Mouse (Mus musculus) embryonic facial prominence, embryonic 11.5 days (tissue): ENCODE measurements around the gene Scn8a. TPM values are rescaled to one million over a fixed set of nuclear protein-coding genes. Genes with fewer than 3 reads are reported as not detected.
A peak's percentile ranks its signal among the peaks of the same experiment; 100 is the strongest.

Experiments used
- ATAC-seq: fragments of 200-750 bp; cut with Nextera tagmentation; replicated peaks from 2 replicates; pipeline ENCODE4 v1.8.0; 2017; ENCODE audit warnings: low read depth; ENCODE audit not compliant: insufficient number of reproducible peaks, low FRiP score, low TSS enrichment
- DNase-seq: peaks from one replicate; pipeline ENCODE4 v3.0.0-alpha.2; 2015; ENCODE audit warnings: low spot score
- H3K27ac ChIP-seq: fragments of 300-500 bp; sonication (generic); replicated peaks from 2 replicates; pipeline ENCODE4 v1.5.1; 2014; ENCODE audit warnings: mild to moderate bottlenecking, low read depth, low read length, control low read depth
- H3K27me3 ChIP-seq: fragments of 300-500 bp; sonication (generic); 2 replicates; pipeline ENCODE4 v1.6.1; 2014; ENCODE audit warnings: mild to moderate bottlenecking, low read length, moderate library complexity, mixed read lengths; ENCODE audit not compliant: control insufficient read depth, insufficient read depth
- H3K36me3 ChIP-seq: fragments of 300-500 bp; sonication (generic); replicated peaks from 2 replicates; pipeline ENCODE4 v1.6.1; 2014; ENCODE audit warnings: low read depth, mild to moderate bottlenecking, low read length, moderate library complexity, mixed read lengths; ENCODE audit not compliant: control insufficient read depth, insufficient read depth
- H3K4me1 ChIP-seq: fragments of 300-500 bp; sonication (generic); 2 replicates; pipeline ENCODE4 v1.6.1; 2014; ENCODE audit warnings: low read length, mixed read lengths; ENCODE audit not compliant: control insufficient read depth, insufficient read depth
- H3K4me2 ChIP-seq: fragments of 300-500 bp; sonication (generic); 2 replicates; pipeline ENCODE4 v1.6.1; 2014; ENCODE audit warnings: low read depth, mild to moderate bottlenecking, control low read depth, low read length, moderate library complexity
- H3K4me3 ChIP-seq: fragments of 300-500 bp; sonication (generic); 2 replicates; pipeline ENCODE4 v1.5.1; 2014; ENCODE audit warnings: low read depth, low read length, control low read depth
- H3K9ac ChIP-seq: fragments of 300-500 bp; sonication (generic); replicated peaks from 2 replicates; pipeline ENCODE4 v1.6.1; 2014; ENCODE audit warnings: mild to moderate bottlenecking, control low read depth, low read length
- H3K9me3 ChIP-seq: fragments of 300-500 bp; sonication (generic); replicated peaks from 2 replicates; pipeline ENCODE4 v1.6.1; 2016; ENCODE audit warnings: mild to moderate bottlenecking, low read length, inconsistent platforms, mixed read lengths; ENCODE audit not compliant: control insufficient read depth
- WGBS: fragments of 180-500 bp; shearing (Covaris S2); extraction: QIAGEN DNeasy Blood & Tissue Kit; methylation state at CpG from one replicate; pipeline ENCODE4 v1.1.7; 2014; 5-methylcytosine and 5-hydroxymethylcytosine counted together
- polyA plus RNA-seq: library from polyadenylated mRNA; unstranded; fragments of >200 nt; fragmentation: Nextera tagmentation; extraction: Ambion mirVana; gene quantifications from 2 replicates; pipeline ENCODE4 v1.2.1, GENCODE M21; 2014

The Scn8a gene
- polyA plus RNA-seq, 1 experiment from 2014 or later = 8.2 TPM

DNA sequence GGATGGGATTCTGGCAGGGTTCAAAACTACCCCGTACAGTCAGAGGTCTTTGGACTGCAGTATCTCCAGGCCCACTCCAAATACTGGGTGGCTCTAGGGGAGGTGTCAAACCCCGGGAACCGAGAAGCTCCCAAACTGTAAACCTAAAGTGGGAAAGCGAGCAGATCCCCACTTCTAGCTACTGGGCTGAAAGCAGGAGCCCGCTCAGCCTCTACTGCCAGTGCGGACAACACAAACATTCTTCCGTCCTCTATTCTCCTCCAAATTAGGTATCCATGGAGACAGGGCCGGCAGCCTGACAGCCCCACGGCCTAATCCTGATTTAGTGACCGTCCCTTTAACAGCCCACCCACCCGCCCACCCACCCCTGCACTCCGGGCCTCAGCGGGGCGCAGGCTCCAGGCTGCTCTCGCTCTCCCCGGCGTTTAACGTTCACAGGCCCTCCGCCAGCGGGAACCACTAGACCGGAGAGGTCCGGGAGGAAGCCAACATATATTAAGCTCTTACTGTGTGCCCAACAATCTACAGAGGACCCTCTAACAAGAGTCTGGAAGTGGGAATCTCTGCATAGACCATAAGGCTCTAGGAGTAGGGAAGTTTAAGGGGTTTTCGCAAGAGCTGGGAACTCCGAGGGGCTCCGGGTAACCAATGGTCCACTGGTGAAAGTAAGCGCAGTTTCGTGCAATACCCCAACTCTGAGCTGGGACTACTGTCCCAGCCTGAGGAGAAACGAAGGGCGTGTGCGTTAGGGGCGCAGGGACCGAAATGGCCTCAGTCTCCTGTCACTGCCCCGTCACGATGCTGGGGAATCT lies 207.5 kb downstream of the Scn8a start:
- Histone ChIP-seq H3K27me3 (no peaks in the 10 kb centered on the region), H3K4me3 (peak overlapping the region; percentile 98), H3K27ac (peak overlapping the region; percentile 94), H3K36me3 (no peaks in the 10 kb centered on the region), H3K9me3 (no peaks in the 10 kb centered on the region), H3K9ac (peak overlapping the region; percentile 93), H3K4me1 (peaks cover 26% of the 10 kb centered on the region), H3K4me2 (peak overlapping the region; percentile 81)
- under 1% methylated on average over 34 of the region's 34 CpGs for WGBS
- ATAC-seq = peak; percentile 0; the same call in 1 of the 2 replicates
- DNase-seq = peak; percentile 64

DNA sequence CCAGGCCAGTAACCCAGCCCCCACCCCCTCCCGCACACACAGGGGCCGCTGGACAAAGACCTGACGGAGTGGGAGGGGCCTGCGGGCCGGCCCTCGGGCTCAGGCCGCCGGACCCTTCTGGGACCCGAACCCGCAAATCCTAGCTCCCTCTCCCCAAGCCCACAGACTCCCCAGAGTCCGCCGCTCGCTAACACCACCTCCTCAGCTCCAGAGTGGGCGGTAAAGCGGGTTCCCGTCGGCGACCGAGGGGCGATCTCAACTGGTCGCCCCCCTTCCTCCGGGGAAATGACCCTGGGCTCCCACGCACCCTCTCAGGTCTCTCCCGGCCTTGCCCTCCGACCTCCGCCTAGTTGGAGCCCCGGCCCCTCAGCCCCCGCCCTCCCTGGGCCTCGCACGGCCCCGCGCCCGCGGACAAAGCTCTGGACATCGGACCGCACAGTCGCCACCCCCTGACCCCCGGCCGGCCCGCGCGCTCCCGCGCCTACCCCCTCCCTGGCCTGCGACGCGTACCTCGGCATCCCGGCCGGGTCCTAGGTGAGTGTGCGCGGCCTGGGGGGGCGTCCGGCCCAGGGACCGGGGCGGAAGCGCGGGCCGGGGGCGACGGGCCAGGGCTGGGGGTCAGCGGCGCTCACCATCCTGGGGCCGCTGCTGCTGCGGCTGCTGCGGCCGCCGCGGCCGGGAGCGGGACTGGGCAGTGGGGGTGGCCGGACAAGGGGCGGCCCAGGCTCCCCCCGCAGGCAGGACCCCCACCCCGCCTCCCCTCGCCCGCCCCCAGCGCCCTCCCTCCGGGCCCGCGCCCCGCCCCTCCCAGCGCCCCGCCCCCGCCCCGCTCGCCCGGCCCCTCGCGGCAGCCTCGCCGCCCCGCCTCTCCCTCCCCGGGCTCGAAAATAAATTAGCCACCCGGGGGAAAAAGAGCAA lies 208.4 kb downstream of the Scn8a start, which contains the start of gene Fignl2:
TSS of gene Fignl2 (minus strand) at position 755 of the 918 bp plus-strand sequence.
- peaks cover 26% of the 10 kb centered on the region for H3K4me1 ChIP-seq

DNA sequence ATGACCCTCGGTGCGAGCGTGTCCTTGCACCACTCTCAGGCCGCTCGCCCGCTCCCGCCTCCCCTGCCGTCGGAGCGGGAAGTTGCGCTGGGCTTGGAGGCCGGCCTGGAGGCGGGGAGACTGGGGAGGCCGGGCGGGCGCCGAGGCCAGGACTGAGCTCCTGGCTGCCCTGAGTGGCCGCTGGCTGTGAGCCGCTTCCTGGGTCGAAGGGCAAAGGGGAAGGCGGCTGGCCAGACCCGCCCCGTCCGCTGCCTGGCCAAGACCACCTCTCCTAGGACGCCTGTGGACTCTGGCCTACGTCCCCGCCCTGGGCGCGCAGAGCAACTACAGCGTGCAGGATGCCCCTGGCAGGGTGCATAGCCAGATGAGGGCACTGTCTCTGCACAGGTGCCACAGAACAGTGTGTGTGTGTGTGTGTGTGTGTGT lies 209.1 kb downstream of the Scn8a start:
- Histone ChIP-seq H3K4me2 (peak overlapping the region; percentile 81), H3K9ac (peak overlapping the region; percentile 93), H3K4me1 (peaks cover 26% of the 10 kb centered on the region), H3K27ac (peak overlapping the region; percentile 94), H3K9me3 (no peaks in the 10 kb centered on the region), H3K4me3 (peak overlapping the region; percentile 98), H3K27me3 (no peaks in the 10 kb centered on the region), H3K36me3 (no peaks in the 10 kb centered on the region)
- DNase-seq (peak; percentile 71), ATAC-seq (peak; percentile 73)
- WGBS = under 1% methylated on average over 21 of the region's 30 CpGs

More for the DNA sequence above, 208.4 kb downstream of the Scn8a start, which contains the start of gene Fignl2:
- H3K27me3 ChIP-seq = no peaks in the 10 kb centered on the region
- H3K4me2 ChIP-seq = peak within 1 kb of the TSS; percentile 81
- ATAC-seq = peak; percentile 24
- no peaks in the 10 kb centered on the region for H3K9me3 ChIP-seq
- no peaks in the 10 kb centered on the region for H3K36me3 ChIP-seq
- DNase-seq = peak; percentile 52
- peak within 1 kb of the TSS; percentile 94 for H3K27ac ChIP-seq
- H3K9ac ChIP-seq = peak within 1 kb of the TSS; percentile 93
- peak within 1 kb of the TSS; percentile 98 for H3K4me3 ChIP-seq
- under 1% methylated on average over 54 of the region's 96 CpGs for WGBS

DNA sequence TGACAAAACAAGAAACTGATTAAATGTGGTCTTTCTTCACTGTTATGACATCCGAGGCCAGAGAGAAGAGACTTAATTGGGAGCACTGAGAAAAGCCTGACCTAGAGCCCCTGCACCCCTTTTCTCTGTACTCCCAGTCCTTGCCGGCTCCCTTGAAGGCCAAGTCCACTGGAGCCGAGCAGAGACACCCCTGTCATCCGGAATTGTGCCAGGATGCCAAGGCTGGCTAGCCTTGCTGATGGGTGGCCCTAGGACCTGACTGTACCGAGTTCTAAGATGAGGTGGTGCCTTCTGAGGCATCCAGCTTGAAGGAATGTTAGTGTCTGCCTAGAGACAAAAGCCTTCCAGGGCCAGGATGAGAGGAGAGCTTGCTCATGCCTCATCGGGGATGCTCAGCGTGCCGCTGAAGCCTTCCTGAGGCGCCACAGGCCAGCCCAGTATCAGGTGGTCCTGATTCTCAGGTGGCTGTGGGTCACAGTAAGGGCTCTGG lies 210.4 kb downstream of the Scn8a start:
- ATAC-seq (no peak), DNase-seq (no peak)
- Histone ChIP-seq H3K9ac (no peak overlapping the region), H3K4me2 (no peak overlapping the region), H3K9me3 (no peaks in the 10 kb centered on the region), H3K4me1 (peaks cover 30% of the 10 kb centered on the region), H3K27ac (no peak overlapping the region), H3K36me3 (no peaks in the 10 kb centered on the region), H3K4me3 (no peak overlapping the region), H3K27me3 (no peaks in the 10 kb centered on the region)
- WGBS = 69% methylated on average over 9 of the region's 9 CpGs

DNA sequence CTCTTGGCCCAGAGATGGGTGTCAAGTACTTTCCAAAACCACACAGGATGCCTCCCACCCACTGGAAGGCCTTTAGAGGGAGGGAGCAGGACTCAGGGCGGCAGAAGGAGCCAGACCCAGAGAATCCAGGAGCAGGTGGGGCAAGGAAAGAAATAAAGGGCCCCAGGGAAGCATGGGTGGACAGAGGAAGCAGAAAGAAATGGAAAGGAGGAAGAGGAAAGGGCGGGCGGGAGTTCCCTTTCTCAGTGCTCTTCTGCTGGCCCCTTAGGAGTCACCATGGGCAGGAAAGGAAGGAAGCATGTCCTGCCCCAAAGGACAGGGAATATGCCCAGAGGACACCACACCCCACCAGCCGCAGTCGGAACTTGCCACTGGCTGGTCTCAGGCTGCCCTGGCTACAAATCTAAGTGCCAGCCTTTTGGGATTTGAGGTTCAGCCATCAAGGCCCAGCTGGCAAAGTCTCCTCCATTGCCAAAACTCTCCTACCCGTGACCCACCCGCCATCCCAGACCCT lies 211.4 kb downstream of the Scn8a start:
- H3K9ac ChIP-seq = no peak overlapping the region
- no peaks in the 10 kb centered on the region for H3K36me3 ChIP-seq
- peaks cover 20% of the 10 kb centered on the region for H3K4me1 ChIP-seq
- WGBS = 66% methylated on average over 7 of the region's 7 CpGs
- no peak for DNase-seq
- H3K4me3 ChIP-seq = no peak overlapping the region
- H3K27ac ChIP-seq = peak overlapping the region; percentile 58; the same call in 1 of the 2 replicates
- no peaks in the 10 kb centered on the region for H3K27me3 ChIP-seq
- H3K4me2 ChIP-seq = no peak overlapping the region
- ATAC-seq = no peak
- H3K9me3 ChIP-seq = no peaks in the 10 kb centered on the region

DNA sequence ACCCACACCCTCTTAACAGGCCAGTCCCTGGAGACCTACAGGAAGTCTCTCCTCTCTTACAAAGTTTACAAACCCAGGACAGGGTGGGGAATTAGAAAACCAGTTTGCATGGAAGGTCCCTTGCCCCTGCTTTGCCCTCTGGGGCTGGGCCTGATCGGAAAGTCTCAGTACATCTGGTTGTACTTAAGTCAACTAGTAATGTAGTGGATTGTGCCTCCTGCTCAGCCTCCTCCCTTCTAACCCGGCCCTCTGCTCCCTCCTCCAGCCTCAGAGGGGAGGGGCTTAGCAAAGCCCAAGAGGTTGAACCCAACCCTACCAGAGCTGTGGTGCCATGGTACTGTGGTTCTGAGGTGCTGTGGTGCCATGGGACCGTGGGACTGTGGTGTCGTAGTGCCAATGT lies 212.6 kb downstream of the Scn8a start:
- H3K9me3 ChIP-seq = no peaks in the 10 kb centered on the region
- no peaks in the 10 kb centered on the region for H3K36me3 ChIP-seq
- H3K4me3 ChIP-seq = no peak overlapping the region
- no peaks in the 10 kb centered on the region for H3K27me3 ChIP-seq
- WGBS = 40% methylated on average over 4 of the region's 4 CpGs
- DNase-seq = peak; percentile 86
- H3K9ac ChIP-seq = no peak overlapping the region
- peaks cover 16% of the 10 kb centered on the region for H3K4me1 ChIP-seq
- H3K27ac ChIP-seq = peak overlapping the region; percentile 58
- 0 out of 2 replicates have a peak, but pooled peaks have one; percentile 11 for ATAC-seq
- H3K4me2 ChIP-seq = no peak overlapping the region

DNA sequence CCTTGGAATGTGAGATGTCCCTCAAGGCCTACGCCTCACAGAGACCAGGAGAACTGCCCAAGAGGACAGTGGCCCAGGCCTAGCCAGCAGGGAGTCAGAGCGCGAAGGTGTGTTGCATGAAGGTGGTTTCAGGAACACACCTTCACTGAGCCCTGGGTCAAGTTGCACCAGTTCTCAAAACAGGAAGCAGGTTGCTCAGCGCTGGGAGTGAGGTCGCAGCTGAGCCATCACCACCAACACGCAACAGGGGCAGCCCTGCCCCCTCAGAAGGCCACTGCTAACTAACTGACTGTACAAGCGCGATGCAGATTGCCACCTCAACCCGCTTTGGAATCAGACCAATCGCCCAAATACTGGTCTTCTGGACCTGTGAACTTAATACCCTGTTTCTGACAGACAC lies 214.8 kb downstream of the Scn8a start:
- WGBS = 63% methylated on average over 10 of the region's 10 CpGs
- Histone ChIP-seq H3K36me3 (no peaks in the 10 kb centered on the region), H3K9ac (no peak overlapping the region), H3K27ac (no peak overlapping the region), H3K4me2 (no peak overlapping the region), H3K27me3 (no peaks in the 10 kb centered on the region), H3K4me1 (peaks cover 13% of the 10 kb centered on the region; the same call in 1 of the 2 replicates), H3K9me3 (no peaks in the 10 kb centered on the region), H3K4me3 (no peak overlapping the region)
- ATAC-seq (no peak), DNase-seq (no peak)
